Mouse (Mus musculus) brain, embryonic 14.5 days (tissue): Measurements from ENCODE around the gene Foxj1.

Source experiments
- CTCF ChIP-seq: fragments of 200-500 bp; IDR thresholded peaks from 2 replicates; pipeline ENCODE4 v1.5.1; 2012; ENCODE audit warnings: inconsistent platforms, mild to moderate bottlenecking, moderate library complexity, borderline replicate concordance; ENCODE audit not compliant: insufficient read depth, insufficient read length; ENCODE audit errors: extremely low read depth
- POLR2A ChIP-seq: fragments of 200-500 bp; IDR thresholded peaks from 2 replicates; pipeline ENCODE4 v1.6.1; 2012; ENCODE audit warnings: mild to moderate bottlenecking, inconsistent platforms, borderline replicate concordance; ENCODE audit not compliant: poor library complexity, insufficient read depth, insufficient read length, severe bottlenecking; ENCODE audit errors: extremely low read depth

GRCm38 (mm10) chr11:116281671-116282070 lies 53.5 kb downstream of the Foxj1 start:
- TF ChIP-seq CTCF, result no peak
- TF ChIP-seq POLR2A, result no peak
